Mouse (Mus musculus): ENCODE data around the gene Scn9a. TPM values are rescaled to one million over a fixed set of nuclear protein-coding genes. Genes with fewer than 3 reads are reported as not detected.

Gene Scn9a
- 0.93 TPM for polyA plus RNA-seq (2014; fragmentation: Illumina TruSeq; extraction: RNeasy Lipid Tissue Mini Kit (QIAGEN cat#74804); ENCODE audit: low read depth, low replicate concordance)

GRCm38 (mm10) chr2:66634580-66635359 lies at the start of gene Scn9a:
TSS of gene Scn9a (minus strand) at chr2:66634962.

DNA sequence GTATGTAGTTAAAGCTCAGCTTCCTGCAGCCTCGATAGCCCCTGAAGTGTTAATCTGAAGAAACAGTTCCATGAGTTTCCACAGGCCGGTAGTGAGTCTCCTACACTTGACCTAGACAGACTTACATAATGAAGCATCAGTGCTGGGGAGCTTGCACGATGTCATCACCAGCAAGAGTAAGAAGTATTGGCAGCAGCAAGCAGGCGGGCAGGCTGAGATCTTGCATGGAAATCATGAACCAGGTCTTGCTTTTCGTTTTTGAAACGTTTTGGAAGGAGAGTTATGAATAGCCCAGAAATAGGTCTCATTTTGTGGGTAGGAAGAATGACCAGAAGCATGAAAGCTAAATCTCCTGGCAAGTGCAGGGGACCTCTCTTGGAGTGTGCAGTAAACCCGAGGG lies 194.1 kb downstream of the Scn9a start, which contains the start of gene Scn1a:
Gene Scn1a, minus strand, starts transcription at position 130 of the 400 bp plus-strand sequence.

Other genes with a start within 250 kb of the Scn9a start
- 0.35 TPM for gene Scn1a, start 194.1 kb downstream of the Scn9a start, polyA plus RNA-seq (2014; fragmentation: Illumina TruSeq; extraction: RNeasy Lipid Tissue Mini Kit (QIAGEN cat#74804); ENCODE audit: low read depth, low replicate concordance)
- 24.0 TPM for gene Scn7a, start 150.0 kb upstream of the Scn9a start, polyA plus RNA-seq (2014; fragmentation: Illumina TruSeq; extraction: RNeasy Lipid Tissue Mini Kit (QIAGEN cat#74804); ENCODE audit: low read depth, low replicate concordance)

All from adrenal gland, adult 10 weeks (tissue).